Mouse (Mus musculus): ENCODE measurements around the gene Dgka. TPM values are rescaled to one million over a fixed set of nuclear protein-coding genes. Genes with fewer than 3 reads are reported as not detected.

The Dgka gene
- polyA plus RNA-seq, 1 experiment from 2014 or later: 7.1 TPM

DNA sequence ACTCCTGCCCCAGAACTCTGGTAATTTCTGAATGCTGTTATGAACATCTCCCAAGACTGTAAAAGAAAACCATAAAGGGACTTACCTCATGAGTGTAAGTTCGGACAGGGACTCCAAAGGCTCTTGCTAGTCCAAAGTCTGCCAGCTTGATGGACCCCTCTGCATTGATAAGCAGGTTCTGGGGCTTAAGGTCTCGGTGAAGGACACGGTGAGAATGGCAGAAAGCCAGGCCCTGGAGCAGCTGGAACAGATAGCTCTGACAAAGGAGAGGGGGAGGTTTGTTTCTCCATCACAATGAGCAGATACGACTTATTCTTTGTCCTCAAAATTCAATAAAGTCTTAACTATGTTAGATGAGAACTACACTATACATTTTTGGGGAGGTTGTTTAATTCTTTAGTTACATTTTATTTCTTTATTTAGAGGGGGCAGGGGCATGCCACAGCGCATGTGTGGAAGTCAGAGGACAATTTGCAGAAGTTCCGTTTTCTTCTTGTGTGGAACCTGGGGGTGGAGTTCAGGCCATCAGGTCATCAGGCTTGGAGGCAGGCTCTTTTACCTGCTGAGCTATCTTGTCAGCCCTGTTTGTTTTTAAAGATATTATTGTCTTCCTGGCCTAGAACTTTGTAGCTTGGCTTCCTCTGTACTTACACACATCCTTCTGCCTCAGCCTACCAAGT lies 42.2 kb downstream of the Dgka start:
- no peak overlapping the region for H3K4me3 ChIP-seq (ENCODE audit: low read depth, low read length)
- no peak overlapping the region for H3K9ac ChIP-seq (ENCODE audit: low read depth, low read length)
- WGBS: 50% methylated on average over 6 of the region's 6 CpGs
- ATAC-seq: no peak
- TF ChIP-seq CTCF (IDR thresholded peaks at IDR 0.05; ENCODE audit: low read depth): no peak
- no peaks in the 10 kb centered on the region for H3K9me3 ChIP-seq (ENCODE audit: control insufficient read depth)
- no peaks in the 10 kb centered on the region for H3K27me3 ChIP-seq (replicated peaks; ENCODE audit: control insufficient read depth, insufficient read depth, low read length)
- H3K36me3 ChIP-seq (ENCODE audit: control insufficient read depth, insufficient read depth): peaks cover 15% of the 10 kb centered on the region; the same call in 1 of the 2 replicates
- H3K27ac ChIP-seq (ENCODE audit: low read depth, low read length): no peak overlapping the region
- peaks cover 4% of the 10 kb centered on the region; the same call in 1 of the 2 replicates for H3K4me1 ChIP-seq (replicated peaks; ENCODE audit: control insufficient read depth, insufficient read depth, low read length)
- no peak overlapping the region for H3K4me2 ChIP-seq (replicated peaks; ENCODE audit: low read depth)

DNA sequence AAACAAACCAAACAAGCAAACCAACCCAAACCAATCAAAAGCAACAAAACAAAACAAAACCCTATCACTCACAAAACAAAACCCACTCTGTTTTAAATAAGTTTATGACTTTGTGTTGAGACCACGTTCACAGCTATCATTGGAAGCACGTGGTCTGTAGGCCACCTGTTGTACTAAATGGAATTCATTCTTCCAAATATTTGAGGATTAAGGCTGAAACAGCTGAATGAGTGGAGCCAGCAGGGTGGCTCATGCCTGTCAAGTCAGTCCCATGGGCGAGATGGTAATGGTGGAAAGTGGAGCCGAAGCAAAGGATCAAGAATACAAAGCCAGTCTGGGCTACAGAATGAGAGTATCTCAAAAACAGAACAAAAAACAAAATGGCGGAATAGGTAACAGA lies 43.9 kb downstream of the Dgka start:
- no peak for ATAC-seq
- peaks cover 15% of the 10 kb centered on the region; the same call in 1 of the 2 replicates for H3K36me3 ChIP-seq (ENCODE audit: control insufficient read depth, insufficient read depth)
- no peak for TF ChIP-seq CTCF (IDR thresholded peaks at IDR 0.05; ENCODE audit: low read depth)

GRCm38 (mm10) chr10:128699611-128700010 lies 45.0 kb downstream of the Dgka start:
- Histone ChIP-seq H3K4me1 (replicated peaks; ENCODE audit: control insufficient read depth, insufficient read depth, low read length) (0 out of 2 replicates have a peak, but pooled peaks cover 3% of the 10 kb centered on the region), H3K4me3 (ENCODE audit: low read depth, low read length) (no peak overlapping the region), H3K27me3 (replicated peaks; ENCODE audit: control insufficient read depth, insufficient read depth, low read length) (no peaks in the 10 kb centered on the region), H3K4me2 (replicated peaks; ENCODE audit: low read depth) (no peak overlapping the region), H3K27ac (ENCODE audit: low read depth, low read length) (no peak overlapping the region), H3K36me3 (ENCODE audit: control insufficient read depth, insufficient read depth) (peaks cover 15% of the 10 kb centered on the region; the same call in 1 of the 2 replicates), H3K9ac (ENCODE audit: low read depth, low read length) (no peak overlapping the region), H3K9me3 (ENCODE audit: control insufficient read depth) (no peaks in the 10 kb centered on the region)
- WGBS: 57% methylated on average over 11 of the region's 11 CpGs
- ATAC-seq: no peak
- TF ChIP-seq CTCF (IDR thresholded peaks at IDR 0.05; ENCODE audit: low read depth): no peak

More for the DNA sequence above, 43.9 kb downstream of the Dgka start:
- H3K9ac ChIP-seq (ENCODE audit: low read depth, low read length): no peak overlapping the region
- peaks cover 8% of the 10 kb centered on the region; the same call in 1 of the 2 replicates for H3K4me1 ChIP-seq (replicated peaks; ENCODE audit: control insufficient read depth, insufficient read depth, low read length)
- no peak overlapping the region for H3K27ac ChIP-seq (ENCODE audit: low read depth, low read length)
- no peaks in the 10 kb centered on the region for H3K9me3 ChIP-seq (ENCODE audit: control insufficient read depth)
- H3K4me3 ChIP-seq (ENCODE audit: low read depth, low read length): no peak overlapping the region
- no peaks in the 10 kb centered on the region for H3K27me3 ChIP-seq (replicated peaks; ENCODE audit: control insufficient read depth, insufficient read depth, low read length)
- WGBS: 86% methylated on average over 5 of the region's 5 CpGs
- no peak overlapping the region for H3K4me2 ChIP-seq (replicated peaks; ENCODE audit: low read depth)

- TF ChIP-seq CTCF (IDR thresholded peaks at IDR 0.05; ENCODE audit: low read depth): no peak
- 0 out of 2 replicates have a peak, but pooled peaks cover 3% of the 10 kb centered on the region for H3K4me1 ChIP-seq (replicated peaks; ENCODE audit: control insufficient read depth, insufficient read depth, low read length)
- no peaks in the 10 kb centered on the region for H3K9me3 ChIP-seq (ENCODE audit: control insufficient read depth)
- 70% methylated on average over 5 of the region's 5 CpGs for WGBS
- no peak overlapping the region for H3K9ac ChIP-seq (ENCODE audit: low read depth, low read length)
- ATAC-seq: no peak
- no peak overlapping the region for H3K4me3 ChIP-seq (ENCODE audit: low read depth, low read length)
- no peak overlapping the region for H3K4me2 ChIP-seq (replicated peaks; ENCODE audit: low read depth)
- no peaks in the 10 kb centered on the region for H3K27me3 ChIP-seq (replicated peaks; ENCODE audit: control insufficient read depth, insufficient read depth, low read length)
- H3K27ac ChIP-seq (ENCODE audit: low read depth, low read length): no peak overlapping the region
- peaks cover 15% of the 10 kb centered on the region; the same call in 1 of the 2 replicates for H3K36me3 ChIP-seq (ENCODE audit: control insufficient read depth, insufficient read depth)
Observed at GRCm38 (mm10) chr10:128699006-128699405, 45.6 kb downstream of the Dgka start.

- ATAC-seq: no peak
- peak; percentile 32 for TF ChIP-seq CTCF (IDR thresholded peaks at IDR 0.05; ENCODE audit: low read depth)
- Histone ChIP-seq H3K27ac (ENCODE audit: low read depth, low read length) (no peak overlapping the region), H3K36me3 (ENCODE audit: control insufficient read depth, insufficient read depth) (peaks cover 15% of the 10 kb centered on the region; the same call in 1 of the 2 replicates), H3K4me1 (replicated peaks; ENCODE audit: control insufficient read depth, insufficient read depth, low read length) (0 out of 2 replicates have a peak, but pooled peaks cover 3% of the 10 kb centered on the region), H3K4me2 (replicated peaks; ENCODE audit: low read depth) (peak overlapping the region; percentile 51; the same call in 1 of the 2 replicates), H3K27me3 (replicated peaks; ENCODE audit: control insufficient read depth, insufficient read depth, low read length) (no peaks in the 10 kb centered on the region), H3K4me3 (ENCODE audit: low read depth, low read length) (no peak overlapping the region), H3K9ac (ENCODE audit: low read depth, low read length) (no peak overlapping the region), H3K9me3 (ENCODE audit: control insufficient read depth) (no peaks in the 10 kb centered on the region)
- WGBS: 89% methylated on average over 6 of the region's 6 CpGs
Observed at GRCm38 (mm10) chr10:128697072-128697725, 47.5 kb downstream of the Dgka start.

Data from intestine, postnatal 0 days (tissue).